30 mouse cellular contexts compared by ENCODE assay signal in genomic region chr5:25276365-25276764, GRCm38 (mm10). TPM values are rescaled to one million over a fixed set of nuclear protein-coding genes. Genes with fewer than 3 reads are reported as not detected.
"Had no signal": no experiment of that assay in that cellular context is flagged by ENCODE, and none has a peak within 500 bp of the region (broad histone marks: within the 10 kb centered on the region; RNA-seq: fewer than 3 reads in every experiment).

No protein-coding gene starts in this region.

- H3K9me3 ChIP-seq: liver, embryonic 15.5 days; lung, embryonic 15.5 days; megakaryocyte, embryonic 14.5 days; midbrain, embryonic 13.5 days; midbrain, embryonic 15.5 days; neural tube, embryonic 12.5 days; stomach, embryonic 15.5 days had no signal

- H3K4me1 ChIP-seq: liver, embryonic 15.5 days; lung, embryonic 15.5 days; megakaryocyte, embryonic 14.5 days; midbrain, embryonic 13.5 days; midbrain, embryonic 15.5 days; neural tube, embryonic 12.5 days; stomach, embryonic 15.5 days had no signal

- DNase-seq: liver, postnatal 0 days; lung, adult 2 months; lung, postnatal 14 days; lung, postnatal 36 days; right cerebral cortex, adult 18-20 months; right cerebral cortex, postnatal 25 days; right cerebral cortex, postnatal 4 days; spleen, adult 18-20 months; thymus, adult 2 months; thymus, postnatal 25 days; thymus, postnatal 4 days had no signal

- H3K27ac ChIP-seq: liver, embryonic 15.5 days; lung, embryonic 15.5 days; macrophage; midbrain, embryonic 13.5 days; midbrain, embryonic 15.5 days; neural tube, embryonic 12.5 days; stomach, embryonic 15.5 days; stomach, postnatal 0 days had no signal

- H3K4me3 ChIP-seq: liver, embryonic 15.5 days; lung, embryonic 15.5 days; megakaryocyte, embryonic 14.5 days; midbrain, embryonic 13.5 days; midbrain, embryonic 15.5 days; neural tube, embryonic 12.5 days; stomach, embryonic 15.5 days had no signal

- ATAC-seq: liver, postnatal 0 days; lung, postnatal 0 days; midbrain, embryonic 13.5 days; midbrain, embryonic 15.5 days had no signal

- H3K27me3 ChIP-seq: liver, embryonic 15.5 days; lung, embryonic 15.5 days; megakaryocyte, embryonic 14.5 days; midbrain, embryonic 13.5 days; midbrain, embryonic 15.5 days; neural tube, embryonic 12.5 days; stomach, embryonic 15.5 days had no signal

RNA-seq across cellular contexts. Expression of gene E130116L18Rik, which starts 53.4 kb away (rescaled TPM):
- total RNA-seq: megakaryocyte progenitor cell, adult 5-6 weeks; midbrain, postnatal 0 days; monocyte, adult 5-6 weeks; neutrophil, adult 5-6 weeks had no signal
- polyA plus RNA-seq: liver, embryonic 15.5 days; liver, postnatal 0 days; lung, adult 2 months; lung, embryonic 15.5 days; macrophage; midbrain, embryonic 11.5 days; midbrain, embryonic 13.5 days; neural tube, embryonic 12.5 days; neural tube, embryonic 14.5 days; small intestine, adult 2 months; stomach, embryonic 15.5 days; testis, adult 2 months; thymus, adult 2 months; urinary bladder, adult 2 months had no signal
